Comparison of ENCODE assay signal across 11 mouse cellular contexts in the genomic region with DNA sequence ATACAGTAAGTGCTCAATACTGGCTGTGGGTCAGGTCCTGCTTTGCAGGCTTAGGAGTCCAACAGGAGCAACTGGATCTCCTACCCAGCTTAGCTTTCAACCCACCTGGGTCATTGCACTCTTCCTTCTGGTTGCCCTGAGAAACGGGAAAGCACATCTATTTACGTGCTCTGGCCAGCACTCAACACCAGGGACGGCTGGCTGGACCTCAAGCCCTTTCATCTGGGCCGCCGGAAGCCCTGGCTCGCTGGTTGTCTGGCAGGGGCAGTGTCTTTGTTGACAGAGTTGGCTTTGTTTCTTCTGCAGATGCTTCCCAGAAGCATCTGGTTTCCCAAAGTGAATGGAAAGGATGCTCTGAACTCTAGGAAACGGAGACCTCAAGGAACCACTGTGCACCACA. TPM values are rescaled to one million over a fixed set of nuclear protein-coding genes. Genes with fewer than 3 reads are reported as not detected.
A peak's percentile ranks its signal among the peaks of the same experiment; 100 is the strongest.
DNase-seq lines count a peak whose midpoint lies in the region; ATAC-seq and TF ChIP-seq lines count a peak whose summit lies in the region.
"Had no signal": no experiment of that assay in that cellular context is flagged by ENCODE, and none has a peak within 500 bp of the region (broad histone marks: within the 10 kb centered on the region; RNA-seq: fewer than 3 reads in every experiment).

No protein-coding gene starts in this region.

- H3K4me2 ChIP-seq in lung, embryonic 14.5 days = no peak overlapping the region
- H3K4me2 ChIP-seq: embryonic facial prominence, embryonic 15.5 days; limb, embryonic 15.5 days had no signal

- no peaks in the 10 kb centered on the region for H3K36me3 ChIP-seq in embryonic facial prominence, embryonic 10.5 days (replicated peaks)
- no peaks in the 10 kb centered on the region for H3K36me3 ChIP-seq in lung, embryonic 14.5 days (ENCODE audit: insufficient read depth)
- H3K36me3 ChIP-seq: embryonic facial prominence, embryonic 15.5 days; G1E; limb, embryonic 15.5 days had no signal

- DNase-seq in left cerebral cortex, postnatal 4 days = peak; percentile 50
- DNase-seq in left cerebral cortex, adult 2 months (ENCODE audit: extremely low spot score in 1 of 2, low spot score in 2 of 2) = no peak
- DNase-seq in embryonic facial prominence, embryonic 10.5 days (ENCODE audit: low spot score) = peak; percentile 56
- peak; percentile 70 to 76 for DNase-seq in heart, postnatal 36 days
- peak; percentile 70 for DNase-seq in lung, embryonic 14.5 days
- DNase-seq in thymus, postnatal 36 days = no peak
- no peak for DNase-seq in urinary bladder, adult 18-20 months (ENCODE audit: low spot score in 2 of 2)

- H3K27ac ChIP-seq in left cerebral cortex, adult 2 months = no peak overlapping the region
- H3K27ac ChIP-seq in embryonic facial prominence, embryonic 10.5 days (replicated peaks) = peak overlapping the region; percentile 62; the same call in 1 of the 2 replicates
- peak overlapping the region; percentile 20; the same call in 1 of the 2 replicates for H3K27ac ChIP-seq in lung, embryonic 14.5 days (ENCODE audit: low read depth)
- H3K27ac ChIP-seq: embryonic facial prominence, embryonic 15.5 days; limb, embryonic 15.5 days had no signal

- no peak for TF ChIP-seq CTCF in left cerebral cortex, adult 2 months (IDR thresholded peaks at IDR 0.05)
- no peak for TF ChIP-seq CTCF in lung, embryonic 14.5 days (IDR thresholded peaks at IDR 0.05; ENCODE audit: low read depth)

- no peak overlapping the region for H3K9ac ChIP-seq in lung, embryonic 14.5 days
- H3K9ac ChIP-seq: embryonic facial prominence, embryonic 15.5 days; limb, embryonic 15.5 days had no signal

- no peak overlapping the region for H3K4me3 ChIP-seq in left cerebral cortex, adult 2 months
- no peak overlapping the region for H3K4me3 ChIP-seq in embryonic facial prominence, embryonic 10.5 days
- no peak overlapping the region for H3K4me3 ChIP-seq in lung, embryonic 14.5 days (ENCODE audit: low read depth, low read length)
- H3K4me3 ChIP-seq: embryonic facial prominence, embryonic 15.5 days; limb, embryonic 15.5 days had no signal

- intact Hi-C loops in left cerebral cortex, postnatal 4 days (cut with DNase I) = no loop called here
- intact Hi-C loops in left cerebral cortex, adult 2 months (cut with DNase I) = no loop called here
- intact Hi-C loops in heart, postnatal 36 days (cut with DNase I) = loop anchor here (5.0 kb wide), 2 partner anchors 42 to 57 kb away; a partner anchor contains a TSS

- peaks cover 41% of the 10 kb centered on the region for H3K4me1 ChIP-seq in embryonic facial prominence, embryonic 10.5 days
- H3K4me1 ChIP-seq in lung, embryonic 14.5 days (ENCODE audit: insufficient read depth) = no peaks in the 10 kb centered on the region
- H3K4me1 ChIP-seq: embryonic facial prominence, embryonic 15.5 days had no signal

- WGBS in embryonic facial prominence, embryonic 10.5 days = 34% methylated on average over 7 of the region's 7 CpGs
- 29% methylated on average over 7 of the region's 7 CpGs for WGBS in lung, embryonic 14.5 days

- ATAC-seq in lung, embryonic 14.5 days (ENCODE audit: insufficient read depth) = peak; percentile 30; the same call in 1 of the 2 replicates
- ATAC-seq in frontal cortex, adult (ENCODE audit: low TSS enrichment) = no peak

- H3K9me3 ChIP-seq in embryonic facial prominence, embryonic 10.5 days = no peaks in the 10 kb centered on the region
- H3K9me3 ChIP-seq in lung, embryonic 14.5 days (ENCODE audit: low read depth, low read length) = no peaks in the 10 kb centered on the region
- H3K9me3 ChIP-seq: embryonic facial prominence, embryonic 15.5 days; G1E; limb, embryonic 15.5 days had no signal

- no peaks in the 10 kb centered on the region for H3K27me3 ChIP-seq in embryonic facial prominence, embryonic 10.5 days (replicated peaks; ENCODE audit: low read depth, poor library complexity, severe bottlenecking)
- no peaks in the 10 kb centered on the region for H3K27me3 ChIP-seq in lung, embryonic 14.5 days (ENCODE audit: insufficient read depth, low read length)
- H3K27me3 ChIP-seq: embryonic facial prominence, embryonic 15.5 days; limb, embryonic 15.5 days had no signal

RNA-seq across cellular contexts. Expression of a gene that starts 39.3 kb away (rescaled TPM):
- total RNA-seq in left cerebral cortex, postnatal 4 days (2021) = 10 to 100 TPM; 29.5 to 31.8 TPM
- total RNA-seq in left cerebral cortex, adult 2 months (2021) = 100 to 1,000 TPM; 271 to 279 TPM
- polyA plus RNA-seq in embryonic facial prominence, embryonic 10.5 days (2016; fragmentation: Nextera tagmentation; extraction: Ambion mirVana) = 40.7 and 41.8 TPM in 2 replicates
- 10 to 100 TPM; 20.4 to 21.3 TPM for total RNA-seq in heart, postnatal 36 days (2021)
- polyA plus RNA-seq in lung, embryonic 14.5 days (2014; fragmentation: Nextera tagmentation; extraction: Ambion mirVana) = 56.5 and 64.6 TPM in 2 replicates

Comparison
In these comparisons a context has a peak if more than half of its experiments do, and no peak if none do; other contexts are left out.
1. DNase-seq: peak in left cerebral cortex, postnatal 4 days (single experiment), embryonic facial prominence, embryonic 10.5 days (single experiment), heart, postnatal 36 days (2 of 2) and lung, embryonic 14.5 days (single experiment); none in left cerebral cortex, adult 2 months (0 of 2), thymus, postnatal 36 days (0 of 2) and urinary bladder, adult 18-20 months (0 of 2).
2. RNA of a gene that starts 39.3 kb away (total RNA-seq): 271 to 279 TPM in left cerebral cortex, adult 2 months; 29.5 to 31.8 TPM in left cerebral cortex, postnatal 4 days and 20.4 to 21.3 TPM in heart, postnatal 36 days; every median in the first group is over 4 times any median in the second.